Mouse (Mus musculus) liver, postnatal 0 days (tissue): ENCODE data around the gene Thada. TPM values are rescaled to one million over a fixed set of nuclear protein-coding genes. Genes with fewer than 3 reads are reported as not detected.

ENCODE experiments used
- ATAC-seq: fragments of 200-750 bp; cut with Nextera tagmentation; 2 replicates; pipeline ENCODE4 v1.8.0; 2017; ENCODE audit warnings: mild to moderate bottlenecking, moderate library complexity
- DNase-seq: peaks from one replicate; pipeline ENCODE4 v3.0.0-alpha.2; 2016
- H3K27ac ChIP-seq: fragments of 300-500 bp; sonication (generic); 2 replicates; pipeline ENCODE4 v1.5.1; 2014; ENCODE audit warnings: antibody characterized with exemption, moderate library complexity, mild to moderate bottlenecking, low read depth
- H3K27me3 ChIP-seq: fragments of 300-500 bp; sonication (generic); 2 replicates; pipeline ENCODE4 v1.6.1; 2014; ENCODE audit warnings: low read length, control low read depth, mixed read lengths; ENCODE audit not compliant: insufficient read depth
- H3K36me3 ChIP-seq: fragments of 300-500 bp; sonication (generic); replicated peaks from 2 replicates; pipeline ENCODE4 v1.6.1; 2014; ENCODE audit warnings: mild to moderate bottlenecking, control low read depth, low read length, moderate library complexity, mixed read lengths; ENCODE audit not compliant: insufficient read depth
- H3K4me1 ChIP-seq: fragments of 300-500 bp; sonication (generic); 2 replicates; pipeline ENCODE4 v1.6.1; 2014; ENCODE audit warnings: antibody characterized with exemption, mild to moderate bottlenecking, control low read depth; ENCODE audit not compliant: insufficient read depth
- H3K4me2 ChIP-seq: fragments of 300-500 bp; sonication (generic); 2 replicates; pipeline ENCODE4 v1.6.1; 2014; ENCODE audit warnings: low read depth, mild to moderate bottlenecking, low read length, moderate library complexity, mixed read lengths
- H3K4me3 ChIP-seq: fragments of 300-500 bp; sonication (generic); 2 replicates; pipeline ENCODE4 v1.5.1; 2014; ENCODE audit warnings: low read depth, low read length
- H3K9ac ChIP-seq: fragments of 300-500 bp; sonication (generic); replicated peaks from 2 replicates; pipeline ENCODE4 v1.6.1; 2014; ENCODE audit warnings: mild to moderate bottlenecking, moderate library complexity
- H3K9me3 ChIP-seq: fragments of 300-500 bp; sonication (generic); 2 replicates; pipeline ENCODE4 v1.6.1; 2016; ENCODE audit warnings: mild to moderate bottlenecking, control low read depth, low read length, mixed read lengths
- CTCF ChIP-seq: sonication (generic); IDR thresholded peaks from 2 replicates; pipeline ENCODE4 v1.5.1; 2016; ENCODE audit warnings: antibody characterized with exemption, low read depth
- EP300 ChIP-seq: IDR thresholded peaks from 2 replicates; pipeline ENCODE4 v1.6.1; 2016; ENCODE audit warnings: antibody characterized with exemption, low read depth, mild to moderate bottlenecking
- WGBS: fragments of 180-500 bp; shearing (Covaris S2); extraction: QIAGEN DNeasy Blood & Tissue Kit; methylation state at CpG from one replicate; pipeline ENCODE4 v1.1.7; 2014; ENCODE audit not compliant: insufficient replicate concordance; 5-methylcytosine and 5-hydroxymethylcytosine counted together
- polyA plus RNA-seq: library from polyadenylated mRNA; unstranded; fragments of >200 nt; fragmentation: Nextera tagmentation; extraction: Ambion mirVana; gene quantifications from 2 replicates; pipeline ENCODE4 v1.2.1, GENCODE M21; 2015

Gene Thada
- polyA plus RNA-seq, 1 experiment from 2014 or later = 1.2 TPM

DNA sequence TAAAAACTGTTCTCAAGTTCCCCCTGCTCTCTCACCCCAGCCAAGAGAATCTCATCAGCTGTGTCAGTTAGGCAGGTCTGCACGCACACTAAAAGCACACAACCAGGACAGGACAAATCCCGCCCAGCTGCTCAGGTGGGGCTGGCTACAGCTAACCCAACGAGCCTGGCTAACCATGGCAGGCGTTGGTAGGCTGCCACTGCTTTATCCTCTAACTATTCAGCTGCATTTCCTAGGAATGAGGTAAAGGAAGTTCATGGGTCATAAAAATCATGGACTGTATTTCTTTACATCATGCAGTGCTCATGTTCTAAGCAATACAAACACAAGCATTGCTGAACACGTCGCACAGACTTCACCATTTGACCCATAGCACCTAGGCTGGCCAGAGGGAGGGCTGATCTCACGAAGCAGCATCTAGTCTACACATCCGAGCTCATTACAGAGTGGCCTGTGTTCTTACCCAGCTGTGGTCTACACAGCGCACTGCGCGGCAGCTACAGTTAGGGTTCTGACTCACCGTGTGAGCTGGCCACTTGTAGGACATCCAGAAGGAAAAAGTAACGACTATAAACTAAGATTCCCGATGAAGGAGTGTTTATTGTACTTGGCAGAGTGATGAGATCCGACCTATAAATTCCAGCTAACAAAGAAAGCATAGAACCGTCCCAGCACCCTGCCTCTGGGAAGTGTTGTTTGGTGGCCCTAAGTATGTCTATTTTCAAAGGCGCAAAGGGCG is 221.7 kb downstream of the Thada start:
- Histone ChIP-seq H3K27ac (no peak overlapping the region), H3K4me1 (peaks cover 6% of the 10 kb centered on the region; the same call in 1 of the 2 replicates), H3K9ac (no peak overlapping the region), H3K27me3 (no peaks in the 10 kb centered on the region), H3K9me3 (no peaks in the 10 kb centered on the region), H3K4me3 (no peak overlapping the region), H3K4me2 (no peak overlapping the region), H3K36me3 (0 out of 2 replicates have a peak, but pooled peaks cover 2% of the 10 kb centered on the region)
- ATAC-seq (no peak), DNase-seq (no peak)
- WGBS = 82% methylated on average over 18 of the region's 18 CpGs
- no peak for TF ChIP-seq EP300
- no peak for TF ChIP-seq CTCF

DNA sequence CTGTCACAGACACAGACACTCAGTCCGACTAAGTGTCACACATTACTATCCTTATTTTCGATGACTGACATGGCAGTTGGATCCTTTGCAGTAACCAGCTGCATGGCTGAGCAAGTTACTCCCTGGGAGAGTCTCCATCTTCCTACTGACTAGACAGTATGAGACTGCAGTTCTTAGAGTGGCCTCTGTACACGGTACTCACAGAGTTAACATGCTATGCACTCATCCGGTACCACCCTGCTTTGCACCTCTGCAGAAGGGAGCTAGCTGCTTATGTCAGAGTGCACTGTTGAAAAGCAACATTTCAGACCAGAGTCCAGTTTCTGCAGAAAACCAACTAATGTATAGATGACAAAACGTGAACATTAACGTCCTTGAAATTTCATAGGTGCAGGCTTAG is 222.2 kb downstream of the Thada start:
- Histone ChIP-seq H3K27me3 (no peaks in the 10 kb centered on the region), H3K4me1 (peaks cover 10% of the 10 kb centered on the region), H3K27ac (no peak overlapping the region), H3K36me3 (no peaks in the 10 kb centered on the region), H3K4me2 (no peak overlapping the region), H3K9ac (no peak overlapping the region), H3K4me3 (no peak overlapping the region), H3K9me3 (no peaks in the 10 kb centered on the region)
- ATAC-seq (no peak), DNase-seq (no peak)
- 74% methylated on average over 6 of the region's 6 CpGs for WGBS
- no peak for TF ChIP-seq CTCF
- TF ChIP-seq EP300 = no peak

DNA sequence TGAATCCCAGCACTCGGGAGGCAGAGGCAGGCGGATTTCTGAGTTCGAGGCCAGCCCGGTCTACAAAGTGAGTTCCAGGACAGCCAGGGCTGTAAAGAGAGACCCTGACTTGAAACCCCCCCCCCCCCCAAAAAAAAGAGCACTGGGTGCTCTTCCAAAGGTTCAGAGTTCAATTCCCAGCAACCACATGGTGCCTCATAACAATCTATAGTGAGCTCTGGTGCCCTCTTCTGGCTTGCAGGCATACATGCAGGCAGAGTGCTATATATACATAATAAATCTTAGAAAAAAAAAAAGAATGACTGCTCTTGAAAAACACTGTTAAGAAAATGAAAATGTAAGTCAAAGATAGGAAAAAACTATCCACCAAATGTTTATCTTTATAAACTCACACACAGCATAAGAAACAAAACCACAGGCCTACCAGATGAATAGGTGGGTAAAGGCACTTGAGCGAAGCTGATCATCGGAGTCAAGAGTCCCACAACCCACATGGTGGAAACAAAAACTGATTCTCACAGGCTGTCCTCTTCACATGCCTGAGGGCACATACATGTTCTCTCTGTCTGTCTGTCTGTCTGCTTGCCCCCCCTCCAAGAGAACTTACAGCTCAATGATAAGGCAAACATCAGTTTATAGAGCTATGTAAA is 224.6 kb downstream of the Thada start:
- H3K27me3 ChIP-seq = no peaks in the 10 kb centered on the region
- peaks cover 22% of the 10 kb centered on the region for H3K4me1 ChIP-seq
- no peaks in the 10 kb centered on the region for H3K36me3 ChIP-seq
- no peak overlapping the region for H3K27ac ChIP-seq
- H3K9ac ChIP-seq = no peak overlapping the region
- ATAC-seq (no peak), DNase-seq (no peak)
- H3K4me2 ChIP-seq = no peak overlapping the region
- peak; percentile 43 for TF ChIP-seq CTCF
- no peak for TF ChIP-seq EP300
- no peak overlapping the region for H3K4me3 ChIP-seq
- no peaks in the 10 kb centered on the region for H3K9me3 ChIP-seq
- 91% methylated on average over 6 of the region's 6 CpGs for WGBS

GRCm38 (mm10) chr17:84239679-84240292 is 226.2 kb downstream of the Thada start:
- Histone ChIP-seq H3K27ac (no peak overlapping the region; the same call in 1 of the 2 replicates), H3K9me3 (no peaks in the 10 kb centered on the region), H3K9ac (no peak overlapping the region), H3K4me1 (peaks cover 32% of the 10 kb centered on the region), H3K27me3 (no peaks in the 10 kb centered on the region), H3K36me3 (no peaks in the 10 kb centered on the region), H3K4me2 (no peak overlapping the region), H3K4me3 (no peak overlapping the region)
- DNase-seq (no peak), ATAC-seq (no peak)
- WGBS = 63% methylated on average over 2 of the region's 2 CpGs
- TF ChIP-seq EP300 (no peak), CTCF (no peak)

GRCm38 (mm10) chr17:84238174-84238573 is 227.8 kb downstream of the Thada start:
- Histone ChIP-seq H3K27me3 (no peaks in the 10 kb centered on the region), H3K36me3 (no peaks in the 10 kb centered on the region), H3K9me3 (no peaks in the 10 kb centered on the region), H3K9ac (no peak overlapping the region), H3K27ac (peak overlapping the region; percentile 66; the same call in 1 of the 2 replicates), H3K4me3 (no peak overlapping the region), H3K4me1 (peaks cover 37% of the 10 kb centered on the region), H3K4me2 (no peak overlapping the region)
- TF ChIP-seq CTCF (no peak), EP300 (no peak)
- no peak for DNase-seq
- WGBS = 71% methylated on average over 1 of the region's 1 CpGs
- ATAC-seq = no peak

DNA sequence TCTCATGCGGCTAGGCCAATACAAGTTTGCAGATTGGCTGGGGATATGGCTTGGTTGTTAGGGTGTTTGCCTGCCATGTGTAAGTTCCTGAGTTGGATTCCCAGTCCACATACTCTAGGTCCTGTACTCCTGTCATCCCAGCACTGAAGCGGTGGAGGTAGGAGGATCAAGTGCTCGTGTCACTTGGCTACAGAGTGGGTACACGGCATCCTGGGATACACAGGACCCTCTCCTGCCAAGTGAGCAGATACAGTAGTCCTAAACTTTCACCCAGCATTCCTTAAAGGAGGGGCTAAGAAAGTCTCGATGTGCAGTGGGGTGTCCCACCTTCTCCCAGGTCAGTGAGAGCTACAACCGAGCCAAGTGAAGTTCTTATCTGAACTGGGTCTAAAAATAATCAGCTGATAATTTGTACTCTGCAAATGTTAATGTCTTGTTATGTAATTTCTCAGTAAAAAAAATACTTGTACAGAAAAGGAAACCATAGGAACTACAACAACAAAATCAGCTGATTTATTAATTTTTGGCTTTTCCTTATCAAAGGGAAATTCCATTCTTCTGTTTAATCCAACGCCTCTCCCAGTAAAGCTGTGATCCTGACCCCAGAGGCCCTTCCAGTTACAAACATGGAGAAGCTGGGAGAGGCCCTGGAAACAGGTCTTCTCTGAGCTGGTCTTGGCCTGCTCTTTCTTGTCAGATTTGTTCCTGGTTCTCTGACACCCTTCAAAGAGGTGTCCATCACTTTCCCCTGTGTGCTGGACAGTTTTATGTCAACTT is 229.0 kb downstream of the Thada start:
- Histone ChIP-seq H3K4me3 (no peak overlapping the region), H3K27me3 (no peaks in the 10 kb centered on the region), H3K36me3 (no peaks in the 10 kb centered on the region), H3K9me3 (no peaks in the 10 kb centered on the region), H3K9ac (no peak overlapping the region), H3K4me2 (no peak overlapping the region), H3K4me1 (peaks cover 41% of the 10 kb centered on the region), H3K27ac (peak overlapping the region; percentile 66)
- WGBS = 72% methylated on average over 7 of the region's 7 CpGs
- TF ChIP-seq EP300 (no peak), CTCF (no peak)
- no peak for DNase-seq
- no peak for ATAC-seq
